Mouse (Mus musculus): Measurements from ENCODE around the gene Cavin1. TPM values are rescaled to one million over a fixed set of nuclear protein-coding genes. Genes with fewer than 3 reads are reported as not detected.

The Cavin1 gene
- total and polyA plus RNA-seq, 3 experiments = 0.05 to 0.21 (median 0.13) TPM

DNA sequence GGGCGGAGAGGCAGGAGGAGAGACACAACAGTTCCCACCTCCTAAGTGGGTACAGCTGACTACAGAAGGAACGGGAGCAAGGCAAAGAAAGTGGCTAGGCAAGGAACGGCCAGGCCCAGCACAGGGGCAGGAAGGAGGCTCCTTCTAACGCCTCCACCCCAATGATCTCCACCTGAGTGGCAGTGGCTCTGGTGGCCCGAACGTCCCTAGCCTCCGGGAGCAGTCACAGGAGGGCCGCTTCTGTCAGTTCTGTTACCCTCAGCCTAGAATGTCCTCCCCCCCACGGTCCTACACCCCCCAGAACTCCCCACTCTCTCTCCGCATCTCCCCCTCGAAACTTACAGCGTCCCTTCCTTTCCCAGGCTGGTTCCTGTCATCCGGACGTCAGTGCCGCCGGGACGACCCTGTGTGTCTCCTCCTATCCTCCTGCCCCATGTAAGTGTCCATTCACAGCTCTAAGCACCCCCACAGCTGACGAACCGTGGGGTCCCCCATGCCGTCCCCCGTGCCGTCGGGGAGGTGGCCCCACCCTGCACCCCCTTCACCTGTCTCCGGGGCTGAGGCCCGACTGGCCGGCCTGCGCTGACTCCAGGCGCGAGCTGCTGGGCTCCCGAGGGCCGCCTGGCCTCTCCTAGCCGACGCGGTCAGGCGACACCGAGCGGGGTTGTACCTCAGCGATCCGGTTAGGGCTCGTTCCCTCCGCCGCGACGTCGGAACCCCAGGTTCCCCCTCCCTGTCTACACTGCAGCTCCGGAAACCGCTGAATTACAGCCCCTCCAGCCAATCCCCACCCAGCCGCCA, 31.8 kb downstream of the Cavin1 start:
- H3K79me2 ChIP-seq (replicated peaks; ENCODE audit: control insufficient read depth, extremely low read depth, insufficient read depth, poor library complexity, severe bottlenecking) = peaks cover 41% of the 10 kb centered on the region
- H3K9ac ChIP-seq (ENCODE audit: insufficient read depth, low read depth) = peak overlapping the region; percentile 92
- peak overlapping the region; percentile 57 for H3K27ac ChIP-seq (ENCODE audit: insufficient read depth, low read depth)
- H3K4me1 ChIP-seq (ENCODE audit: control insufficient read depth in 1 of 2, insufficient read depth in 2 of 2) = peaks cover 13 to 51% of the 10 kb centered on the region in 2 experiments
- no peaks in the 10 kb centered on the region for H3K27me3 ChIP-seq (replicated peaks)
- in situ Hi-C loops (cut with MboI; ENCODE audit: low pct_ligation_motif_present, low pct_unique_long_range_greater_than_20kb, low sequenced_read_pairs) = no loop called here
- peak; percentile 35 for DNase-seq (ENCODE audit: extremely low read depth)
- TF ChIP-seq ZKSCAN1 (IDR thresholded peaks at IDR 0.05; ENCODE audit: borderline replicate concordance, low read depth, low read length) = no peak
- TF ChIP-seq CHD2 (IDR thresholded peaks at IDR 0.05; ENCODE audit: low read length) = no peak
- no peak for TF ChIP-seq ELF1 (IDR thresholded peaks at IDR 0.05; ENCODE audit: low read depth, low read length)
- TF ChIP-seq POLR2AphosphoS2 (IDR thresholded peaks at IDR 0.05; ENCODE audit: low read depth, low read length) = peak; percentile 11; the same call in 1 of the 2 replicates
- TF ChIP-seq MAFK (IDR thresholded peaks at IDR 0.05; ENCODE audit: insufficient replicate concordance, low read length) = no peak
- TF ChIP-seq TCF12 (IDR thresholded peaks at IDR 0.05; ENCODE audit: low read depth, low read length) = no peak
- TF ChIP-seq MAX (IDR thresholded peaks at IDR 0.05; ENCODE audit: low read length) = no peak
- peak; percentile 26; the same call in 1 of the 2 replicates for TF ChIP-seq NELFE (IDR thresholded peaks at IDR 0.05; ENCODE audit: low read depth, low read length)
- TF ChIP-seq IRF4 (IDR thresholded peaks at IDR 0.05; ENCODE audit: low read depth, low read length) = no peak
- no peak for TF ChIP-seq KAT2A (IDR thresholded peaks at IDR 0.05; ENCODE audit: insufficient replicate concordance, low read length)
- no peak for TF ChIP-seq ZNF384 (IDR thresholded peaks at IDR 0.05; ENCODE audit: low read depth, low read length)
- peak; percentile 38 for TF ChIP-seq ZMIZ1 (IDR thresholded peaks at IDR 0.05; ENCODE audit: low read depth, low read length)
- TF ChIP-seq USF2 (conservative IDR thresholded peaks at IDR 0.05; ENCODE audit: low read depth, low read length) = no peak
- no peak for TF ChIP-seq POLR2A (IDR thresholded peaks at IDR 0.05; ENCODE audit: low read depth, low read length)
- no peak for TF ChIP-seq PAX5 (IDR thresholded peaks at IDR 0.05; ENCODE audit: low read length)
- TF ChIP-seq EP300 (IDR thresholded peaks at IDR 0.05; ENCODE audit: low read length) = no peak
- no peak for TF ChIP-seq GABPA (IDR thresholded peaks at IDR 0.05; ENCODE audit: insufficient replicate concordance, low read depth, low read length)
- no peak for TF ChIP-seq USF1 (IDR thresholded peaks at IDR 0.05; ENCODE audit: low read depth, low read length)
- TF ChIP-seq MEF2A (IDR thresholded peaks at IDR 0.05; ENCODE audit: borderline replicate concordance, low read depth, low read length) = no peak
- no peak; the same call in 1 of the 2 replicates for TF ChIP-seq MXI1 (IDR thresholded peaks at IDR 0.05; ENCODE audit: low read depth, low read length)
- no peak for TF ChIP-seq E2F4 (IDR thresholded peaks at IDR 0.05; ENCODE audit: insufficient replicate concordance, low read depth, low read length)
- TF ChIP-seq SMC3 (IDR thresholded peaks at IDR 0.05; ENCODE audit: low read depth, low read length) = no peak
- TF ChIP-seq JUND (conservative IDR thresholded peaks at IDR 0.05; ENCODE audit: low read depth, low read length) = no peak
- TF ChIP-seq MAZ (IDR thresholded peaks at IDR 0.05; ENCODE audit: low read depth, low read length) = 0 out of 2 replicates have a peak, but pooled peaks have one; percentile 3
- peak; percentile 16; the same call in 1 of the 2 replicates for TF ChIP-seq UBTF (IDR thresholded peaks at IDR 0.05; ENCODE audit: low read depth, low read length)
- TF ChIP-seq TBP (conservative IDR thresholded peaks at IDR 0.05; ENCODE audit: low read depth, low read length) = no peak
- no peaks in the 10 kb centered on the region for H3K9me3 ChIP-seq (replicated peaks; ENCODE audit: low read length)
- dilution Hi-C loops (cut with MboI; ENCODE audit: extremely low pct_ligation_motif_present, extremely low pct_unique_long_range_greater_than_20kb, low sequenced_read_pairs) = no loop called here
- H3K36me3 ChIP-seq (replicated peaks in 1 of 2; ENCODE audit: control insufficient read depth in 1 of 2, insufficient read depth in 1 of 2, low read length in 1 of 2) = peaks cover 0 to 15% of the 10 kb centered on the region in 2 experiments
- H3K4me2 ChIP-seq (ENCODE audit: insufficient read depth, low read depth, poor library complexity, severe bottlenecking) = peak overlapping the region; percentile 99
- peak overlapping the region; percentile 86 to 98 (median 89) for H3K4me3 ChIP-seq (replicated peaks in 1 of 3; ENCODE audit: low read depth in 2 of 3, low read length in 2 of 3, poor library complexity in 1 of 3)

Measured in CH12.LX (cell line).